Mouse (Mus musculus) layer of hippocampus, adult 8-10 months (tissue): ENCODE data around the gene Smarcb1. TPM values are rescaled to one million over a fixed set of nuclear protein-coding genes. Genes with fewer than 3 reads are reported as not detected.

Experiments used
- DNase-seq, 2 experiments: peaks; one replicate each; pipeline ENCODE4 v3.0.0; 2022; ENCODE audit warnings: low spot score in 2 of 2
- total RNA-seq, 4 experiments: library from RNA; stranded (reverse); gene quantifications; 2 replicates each; pipeline ENCODE4 v1.2.4; 2022

The Smarcb1 gene
- total RNA-seq, 4 experiments from 2014 or later: 80.7 to 83.2 (median 82.5) TPM

DNA sequence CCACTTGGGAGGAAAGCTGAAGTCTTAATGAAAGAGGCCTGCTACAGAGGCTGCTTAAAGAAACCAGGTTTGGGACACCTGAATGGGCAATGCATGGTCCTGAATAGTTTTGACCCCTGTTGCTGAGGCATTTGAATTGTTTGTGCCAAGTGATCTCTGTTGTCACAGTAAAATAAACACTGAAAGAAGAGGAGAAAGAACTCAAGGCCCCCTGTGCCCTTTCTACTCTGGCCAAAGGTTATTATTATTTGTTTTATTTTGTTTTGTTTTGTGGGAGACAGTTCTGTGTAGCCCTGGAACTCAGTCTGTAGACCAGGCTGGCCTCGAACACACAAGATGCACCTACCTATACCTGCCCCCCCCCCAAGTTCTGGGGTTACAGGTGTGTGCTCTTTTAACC is 13.6 kb upstream of the Smarcb1 start:
- no peak for DNase-seq

DNA sequence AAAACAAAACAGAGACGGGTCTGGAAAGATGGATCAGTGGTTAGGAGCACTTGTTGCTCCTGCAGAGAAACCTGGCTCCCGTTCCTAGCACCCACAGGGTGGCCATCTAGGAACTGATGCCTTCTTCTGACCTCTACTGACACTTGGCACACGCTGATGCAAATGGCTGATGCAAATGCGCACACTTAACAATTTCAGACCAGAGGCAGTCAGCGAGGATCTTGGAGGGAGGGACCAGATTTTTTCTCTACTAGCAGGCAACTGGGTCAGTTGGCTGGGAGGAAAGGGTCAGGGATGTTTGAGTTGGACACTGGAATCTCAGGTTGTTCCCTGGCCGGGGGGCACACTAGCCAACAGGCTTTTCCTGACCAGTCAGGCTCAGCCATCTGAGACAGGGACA is 11.5 kb upstream of the Smarcb1 start, which contains the start of gene Chchd10:
Chchd10 (plus strand) TSS at position 240 of the 400 bp plus-strand sequence.
- no peak for DNase-seq

DNA sequence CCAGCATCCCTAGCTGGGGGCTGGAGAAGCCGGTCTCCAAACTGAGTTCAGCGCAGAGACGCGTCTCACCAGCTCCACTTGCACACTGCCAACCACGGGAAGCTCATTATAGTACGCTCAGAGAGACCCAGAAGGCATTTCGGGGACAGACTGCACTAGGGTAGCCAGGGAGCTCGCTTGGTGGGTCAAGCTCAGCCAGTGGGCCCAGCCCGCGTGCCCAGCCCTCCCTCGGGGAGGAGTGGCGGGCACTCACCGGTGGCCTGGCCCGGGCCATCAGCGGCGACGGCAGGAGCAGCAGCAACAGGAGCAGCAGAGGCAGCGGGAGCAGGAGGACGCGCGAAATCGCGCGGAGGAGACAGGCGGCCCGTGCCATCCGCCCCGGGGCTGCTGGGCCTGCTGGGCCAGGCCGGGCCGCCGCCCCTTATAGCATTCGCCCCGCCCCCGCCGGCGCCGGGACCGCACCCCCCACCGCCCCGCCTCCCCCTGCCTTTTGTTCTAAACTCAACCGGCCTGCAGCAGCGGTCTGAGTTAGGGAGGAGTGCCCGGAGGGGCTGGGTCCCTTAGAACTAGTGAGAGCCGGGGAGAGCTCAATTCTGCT is 10.8 kb upstream of the Smarcb1 start:
- no peak for DNase-seq

DNA sequence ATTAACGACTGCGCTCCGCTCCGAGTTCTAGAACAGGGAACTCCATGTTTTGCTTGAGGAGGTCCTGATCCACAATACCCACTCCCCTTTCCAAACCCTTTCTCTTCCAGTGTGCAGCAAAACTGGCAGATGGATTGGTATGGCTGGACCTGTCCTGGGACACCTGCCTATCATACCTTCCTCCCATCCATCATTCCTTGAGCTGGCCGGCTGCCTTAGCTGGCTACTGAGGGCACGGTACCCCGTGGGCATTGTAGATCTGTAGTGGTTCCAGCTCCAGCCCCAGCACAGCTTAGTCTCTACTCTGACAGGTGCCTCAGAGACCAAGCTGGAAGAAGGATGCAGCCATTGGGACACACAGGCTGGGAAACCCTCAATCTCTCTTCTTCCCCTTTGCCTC is 9.9 kb upstream of the Smarcb1 start:
- no peak for DNase-seq

DNA sequence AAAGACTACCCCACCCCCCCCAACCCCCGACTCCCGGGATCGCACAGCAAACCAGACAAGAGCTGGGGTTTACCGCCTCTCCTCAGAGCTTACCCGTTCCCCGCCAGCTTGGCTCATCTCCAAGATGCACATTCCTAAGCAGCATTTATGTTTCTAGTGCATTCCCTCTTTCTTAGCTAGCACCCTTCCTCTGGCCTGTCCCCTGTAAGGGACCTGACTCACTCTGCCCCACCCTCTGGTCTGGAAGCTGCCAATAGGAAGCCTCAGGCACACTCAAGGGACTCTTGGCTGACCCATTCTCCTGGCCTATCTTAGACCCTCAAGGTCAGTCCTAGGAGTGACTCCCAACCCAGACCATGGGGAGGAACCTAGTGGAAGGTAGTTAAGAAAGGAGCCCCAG is 8.9 kb upstream of the Smarcb1 start:
- no peak for DNase-seq

DNA sequence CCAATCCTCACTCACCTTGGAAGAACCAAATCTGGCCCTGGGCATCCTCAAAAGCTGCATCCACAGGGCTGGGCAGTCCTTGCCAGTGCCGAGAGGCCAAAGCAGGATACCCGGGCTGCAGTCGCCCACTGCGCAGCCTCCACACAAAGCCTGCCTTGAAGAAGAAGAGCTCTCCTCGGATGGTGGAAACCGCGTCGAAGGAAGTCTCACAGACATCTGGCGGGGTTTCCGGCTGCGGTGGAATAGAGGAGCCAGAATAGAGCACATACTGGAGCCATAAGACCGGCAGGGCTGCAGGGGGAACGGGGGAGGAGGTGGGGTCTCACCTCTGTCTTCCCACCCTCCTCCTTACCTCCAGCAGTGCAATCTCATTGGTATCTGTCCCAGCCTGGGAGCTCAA is 5.0 kb upstream of the Smarcb1 start:
- DNase-seq: no peak

DNA sequence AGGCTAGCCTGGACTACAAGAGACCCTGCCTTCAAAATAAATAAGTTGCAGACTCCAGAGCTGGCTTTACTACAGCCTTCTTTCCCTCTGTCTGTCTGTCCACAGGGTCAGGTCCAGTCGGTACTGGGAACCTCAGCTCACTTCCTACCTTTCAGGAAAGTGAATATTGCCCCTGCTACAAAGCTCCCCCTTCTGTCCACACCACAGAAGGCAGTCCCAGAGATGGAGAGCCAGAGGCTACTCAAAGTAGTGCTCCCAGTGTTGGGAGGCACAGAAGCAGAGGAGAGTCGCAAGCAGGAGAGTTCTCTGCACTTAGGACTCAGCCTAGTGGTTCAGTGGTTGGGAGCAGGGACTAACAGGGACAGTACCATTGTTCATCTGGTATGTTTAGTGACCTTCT is 2.9 kb upstream of the Smarcb1 start:
- DNase-seq: no peak

DNA sequence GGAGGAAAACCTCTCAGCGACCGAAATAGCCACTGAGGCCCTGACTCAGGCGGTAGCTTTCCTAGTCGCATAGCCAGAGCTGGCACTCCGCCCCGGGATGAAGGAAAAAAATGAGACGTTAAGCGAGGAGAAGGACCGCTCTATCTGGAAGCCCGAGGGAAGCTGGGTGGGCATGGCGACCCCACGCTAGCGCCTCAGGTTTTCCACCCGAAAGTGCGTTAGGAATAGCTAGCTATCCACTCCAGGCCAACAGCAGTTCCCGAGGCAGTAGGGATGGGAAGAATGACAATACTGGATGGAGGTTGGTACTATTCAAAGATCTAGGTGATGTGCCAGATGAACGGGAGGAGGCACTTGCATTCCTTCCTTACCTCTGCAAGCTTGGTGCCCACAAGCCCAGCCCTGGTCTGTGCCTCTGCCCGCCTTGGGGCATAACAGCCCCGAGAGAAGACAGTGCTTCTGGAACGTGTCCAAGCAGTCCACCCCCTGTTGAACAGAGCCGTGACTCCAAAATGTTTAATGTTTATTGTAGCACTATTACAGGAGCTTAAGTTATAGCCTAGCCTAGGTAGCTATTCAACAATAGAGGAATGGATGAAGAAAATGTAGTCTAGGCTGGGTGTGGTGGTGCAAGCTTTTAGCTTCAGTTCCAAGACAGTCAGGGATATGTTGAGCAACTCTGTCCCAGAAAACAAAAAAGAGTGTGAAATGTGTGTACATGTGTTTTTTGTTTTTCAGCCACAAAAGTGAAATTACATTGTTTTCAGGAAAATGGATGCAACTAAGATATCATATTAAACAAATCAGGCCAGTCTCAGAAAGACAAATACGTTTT is 526 bp upstream of the Smarcb1 start:
- no peak for DNase-seq

DNA sequence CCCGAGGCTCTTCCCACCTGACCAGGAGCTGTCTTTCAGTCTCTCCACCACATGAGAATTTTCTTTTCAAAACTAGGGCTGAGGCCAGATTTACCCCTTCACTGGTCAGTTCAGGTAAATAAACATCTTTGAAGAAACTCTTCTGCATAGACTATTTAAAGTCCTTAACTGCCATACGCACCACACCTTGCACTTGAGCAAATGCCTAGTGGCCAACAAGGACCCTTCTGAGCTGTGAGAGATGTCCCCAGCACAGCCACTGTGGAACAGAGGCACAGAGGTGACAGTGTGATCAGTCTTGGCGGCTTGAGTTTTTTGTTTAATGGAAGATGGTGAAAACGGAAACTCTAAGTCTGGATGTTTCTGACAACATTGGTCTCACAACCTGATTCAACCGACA is 2.4 kb downstream of the Smarcb1 start:
- no peak for DNase-seq

DNA sequence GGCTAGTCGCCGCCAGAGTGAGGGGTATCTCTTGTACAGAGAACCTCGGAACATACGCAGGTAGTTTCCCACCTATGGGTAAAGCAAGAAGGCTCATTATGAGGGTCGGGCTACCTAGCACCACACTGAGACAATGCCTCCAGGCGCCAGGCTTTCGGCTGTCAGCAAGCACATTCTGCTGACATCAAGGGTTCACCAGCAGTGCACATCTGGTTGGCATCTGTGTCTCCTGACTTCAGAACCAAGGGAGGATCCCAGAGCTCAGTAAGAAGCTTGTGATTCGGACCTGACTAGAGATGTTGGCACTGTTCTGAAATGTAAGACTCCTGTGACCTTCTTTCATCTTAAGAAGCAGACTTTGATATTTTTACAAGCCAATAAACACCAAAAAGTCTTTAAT is 4.6 kb downstream of the Smarcb1 start:
- no peak for DNase-seq

DNA sequence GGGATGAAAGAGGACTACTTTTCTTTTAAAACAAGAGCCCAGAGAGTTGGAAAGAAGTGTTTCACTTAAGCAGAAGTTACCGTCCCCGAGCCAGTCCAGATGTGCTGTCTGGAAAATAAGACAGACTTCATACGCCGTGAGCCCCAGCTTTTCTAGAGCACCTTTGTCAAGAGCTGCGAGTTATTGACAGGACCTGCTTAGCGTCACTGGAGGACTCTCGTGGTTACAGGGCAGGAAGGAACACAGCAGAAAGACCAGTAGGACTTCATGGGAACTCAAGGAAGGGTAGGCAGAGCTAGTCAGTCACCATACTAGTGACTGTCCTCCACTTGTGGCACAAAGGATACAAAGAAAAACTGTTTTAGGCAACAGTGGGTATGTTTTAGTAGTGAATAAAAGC is 5.9 kb downstream of the Smarcb1 start:
- DNase-seq: no peak

DNA sequence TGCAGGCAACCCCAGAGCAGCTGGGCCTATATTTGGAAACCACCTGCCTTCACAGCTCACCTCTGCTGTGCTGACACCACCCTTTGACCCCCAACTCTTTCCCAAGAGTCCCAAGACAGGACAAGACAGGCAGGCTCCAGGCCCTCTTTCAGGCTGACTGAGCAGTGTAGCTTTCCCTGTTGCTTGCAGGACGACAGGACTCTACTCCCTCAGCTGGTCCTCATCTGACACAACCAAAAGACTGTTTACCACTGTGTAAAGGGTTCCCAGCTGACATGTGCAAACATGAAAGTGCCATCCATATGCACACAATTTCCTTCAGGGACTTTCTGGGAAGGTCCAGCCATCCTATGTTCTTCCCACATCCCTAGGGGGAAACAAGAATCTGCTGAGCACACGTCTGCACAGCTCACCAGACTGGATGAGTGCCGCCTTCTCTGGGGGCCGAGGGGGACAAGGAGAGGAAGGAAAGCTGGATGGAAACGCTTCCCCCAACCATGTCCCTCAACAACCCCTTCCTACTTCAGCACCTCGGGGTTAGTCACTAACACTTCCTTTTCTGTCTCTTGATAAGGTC is 8.3 kb downstream of the Smarcb1 start:
- DNase-seq: no peak

DNA sequence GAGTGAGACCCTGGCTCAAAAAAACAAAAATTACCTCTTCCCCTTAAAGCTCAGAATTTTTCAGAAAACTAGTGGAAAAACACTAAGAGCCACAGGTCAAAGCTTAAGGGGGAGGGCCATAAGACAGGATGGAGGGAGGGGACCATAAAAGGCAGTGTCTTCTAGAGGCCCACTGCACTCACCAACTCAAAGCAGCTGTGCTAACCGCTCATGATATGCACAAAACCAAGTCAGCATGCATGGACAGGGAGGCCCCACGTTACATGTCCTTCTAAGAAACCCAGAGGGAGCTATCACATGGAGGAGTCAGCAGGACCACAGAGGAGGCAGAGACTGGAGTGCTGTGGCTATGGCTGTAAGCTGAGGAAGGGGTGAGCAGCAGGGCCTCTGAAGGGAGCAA is 10.7 kb downstream of the Smarcb1 start:
- DNase-seq: no peak

DNA sequence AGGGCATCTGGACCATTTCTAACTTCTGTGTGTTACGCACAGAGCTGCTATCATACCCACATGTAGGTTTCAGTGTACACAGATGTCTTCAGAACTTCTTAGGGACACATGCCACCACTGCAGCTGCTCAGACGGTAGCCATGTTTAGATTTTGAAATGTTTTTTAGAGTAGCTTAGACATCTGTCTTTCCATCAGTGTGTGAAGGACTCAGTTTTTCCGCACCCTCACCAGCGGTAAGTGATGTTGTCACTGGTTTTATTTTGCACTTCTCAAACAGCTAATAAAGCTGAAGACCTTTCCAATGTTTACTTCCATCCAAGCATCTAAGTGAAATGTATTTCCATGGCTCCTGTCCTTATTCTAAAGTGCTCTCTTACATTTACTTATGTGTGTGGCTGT is 14.5 kb downstream of the Smarcb1 start:
- no peak for DNase-seq

DNA sequence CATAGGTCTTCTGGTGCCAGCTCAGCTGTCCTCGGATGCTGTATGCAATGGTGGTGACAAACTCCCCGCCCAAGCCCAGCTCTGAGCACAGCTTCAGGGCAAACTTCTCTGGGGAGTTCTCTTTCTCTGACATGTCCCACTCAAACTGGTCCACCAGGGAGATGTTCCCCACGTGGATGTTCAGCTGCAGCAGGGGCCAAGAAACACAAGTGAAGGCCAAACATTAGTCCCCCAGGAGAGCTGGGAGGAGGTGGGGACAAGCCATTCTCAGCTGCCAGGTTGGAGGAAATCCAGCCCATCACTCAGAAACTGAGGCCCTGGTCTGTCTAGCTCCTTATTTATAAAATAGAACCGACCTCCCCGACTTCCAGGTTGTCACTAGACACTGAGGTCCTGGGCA is 17.0 kb downstream of the Smarcb1 start:
- DNase-seq: no peak

DNA sequence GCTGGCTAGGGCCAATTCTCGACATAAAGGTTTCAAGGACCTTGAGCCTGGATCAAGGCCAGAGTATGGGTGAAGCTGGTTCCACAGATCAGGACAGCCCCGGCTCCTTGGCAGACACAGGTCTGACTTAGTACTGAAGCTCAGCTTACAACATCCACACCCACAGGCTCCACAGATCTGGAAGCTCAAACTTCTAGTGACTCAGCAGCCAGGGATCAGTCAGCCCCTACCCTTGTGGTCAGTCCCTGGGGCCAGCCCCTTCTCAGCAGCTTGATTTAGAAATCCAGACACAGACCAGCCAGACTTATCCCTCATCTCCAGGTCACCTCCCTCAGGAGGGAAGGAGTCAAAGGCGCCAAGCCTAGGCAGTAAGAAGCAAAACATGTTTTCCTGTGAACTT is 22.6 kb downstream of the Smarcb1 start:
- DNase-seq: no peak

DNA sequence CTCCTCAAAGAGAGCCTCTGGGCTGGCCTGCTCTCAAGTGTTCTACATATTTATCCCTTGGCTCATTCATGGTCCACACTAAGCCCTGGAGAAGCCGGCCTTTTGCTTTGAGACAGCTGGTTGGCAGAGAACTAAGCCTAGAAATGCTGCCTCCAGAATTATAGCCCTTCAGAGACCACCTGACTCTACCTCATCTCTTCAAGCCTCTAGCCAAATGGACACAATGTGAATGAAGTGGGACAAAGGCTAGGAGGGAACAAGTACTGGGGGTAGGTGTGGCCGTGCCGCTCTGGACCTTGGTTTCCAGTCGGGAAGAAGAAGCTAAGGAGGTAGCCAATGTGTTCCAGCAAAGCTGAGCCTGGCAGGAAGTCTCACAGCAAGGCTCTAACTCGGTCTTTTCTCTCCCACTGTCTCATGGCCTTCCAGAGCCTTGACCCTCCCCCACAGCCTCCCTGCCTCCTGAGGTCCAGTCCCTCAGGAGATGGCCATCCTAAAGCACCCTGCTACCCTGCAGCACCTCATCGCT is 23.3 kb downstream of the Smarcb1 start:
- no peak for DNase-seq

DNA sequence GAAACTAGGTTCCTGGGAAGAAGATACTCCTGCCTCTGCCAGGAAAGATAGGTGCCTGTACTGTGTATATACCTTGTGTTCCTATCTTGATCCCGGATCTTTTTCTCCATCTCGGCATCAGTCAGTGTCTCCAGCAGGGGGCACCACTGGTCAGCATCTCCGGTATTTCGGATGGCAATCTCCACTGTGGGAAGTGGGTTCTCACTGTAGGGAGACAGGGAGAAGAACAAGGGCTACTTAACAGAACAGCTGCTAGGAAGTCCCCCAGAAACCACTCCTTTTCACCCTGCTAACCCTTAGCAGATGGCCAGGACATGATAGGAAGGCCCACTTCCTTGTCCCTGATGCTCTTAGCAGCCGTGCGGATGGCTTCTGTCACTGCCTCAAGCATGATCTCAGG is 24.0 kb downstream of the Smarcb1 start:
- DNase-seq: peak in 1 of 2 experiments; percentile 74

DNA sequence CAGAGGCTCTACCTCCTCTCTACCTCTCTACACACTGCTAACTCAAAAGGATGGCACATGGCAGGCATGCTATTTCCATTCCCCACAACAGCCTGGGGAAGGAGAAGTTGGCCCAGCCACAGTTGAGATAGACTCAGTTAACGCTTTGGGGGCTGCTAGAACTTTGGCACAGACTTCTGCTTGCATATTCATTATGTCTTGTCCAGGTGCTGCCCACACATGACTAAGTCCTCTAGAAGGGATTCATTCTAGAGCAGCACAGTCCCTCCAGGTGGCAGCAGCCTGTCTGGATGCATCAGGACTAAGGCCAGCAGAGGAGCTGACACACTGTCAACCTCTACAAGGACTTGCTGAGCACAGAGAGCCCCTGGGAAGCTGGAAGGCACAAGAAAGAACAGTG is 25.2 kb downstream of the Smarcb1 start:
- DNase-seq: peak in 1 of 2 experiments; percentile 37

DNA sequence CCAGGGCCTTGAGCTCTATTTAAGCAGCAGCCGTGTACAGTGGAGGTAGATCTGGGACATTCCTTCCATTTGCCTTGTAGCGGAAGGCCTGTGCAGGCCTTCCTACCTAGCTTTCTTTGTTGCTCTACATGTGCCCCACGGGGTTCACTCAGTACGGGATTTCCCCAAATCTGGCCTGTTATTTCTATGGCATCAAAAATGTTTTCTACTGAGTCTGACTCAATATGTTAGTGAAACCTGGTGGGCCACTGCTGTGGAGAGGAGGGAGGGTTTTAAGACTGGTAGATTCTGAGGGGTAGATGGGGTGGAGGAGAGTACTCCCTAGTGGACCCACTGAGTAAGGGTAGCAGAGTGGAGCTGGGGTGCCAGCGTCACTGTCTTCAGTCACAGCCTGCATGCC is 25.7 kb downstream of the Smarcb1 start:
- no peak for DNase-seq

DNA sequence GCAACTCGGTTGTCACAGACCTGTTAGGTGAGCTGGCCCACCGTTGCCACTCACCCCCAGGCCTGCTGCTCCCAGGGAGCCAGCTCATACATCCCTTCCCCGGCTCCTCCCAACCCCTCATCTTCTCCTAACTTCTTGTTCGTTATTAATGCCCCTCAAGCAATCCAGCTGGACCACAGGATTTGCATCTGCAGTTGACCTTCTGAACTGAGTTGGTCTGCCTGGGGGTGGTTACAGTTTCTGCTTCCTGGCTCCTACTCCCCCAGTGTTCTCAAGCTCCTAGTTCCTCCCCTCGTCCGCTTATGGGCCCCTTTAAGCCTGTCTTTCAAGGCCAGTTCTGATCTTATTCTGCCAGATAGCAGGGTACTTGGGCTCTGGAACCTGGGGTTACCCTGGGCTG is 26.8 kb downstream of the Smarcb1 start:
- DNase-seq: no peak

DNA sequence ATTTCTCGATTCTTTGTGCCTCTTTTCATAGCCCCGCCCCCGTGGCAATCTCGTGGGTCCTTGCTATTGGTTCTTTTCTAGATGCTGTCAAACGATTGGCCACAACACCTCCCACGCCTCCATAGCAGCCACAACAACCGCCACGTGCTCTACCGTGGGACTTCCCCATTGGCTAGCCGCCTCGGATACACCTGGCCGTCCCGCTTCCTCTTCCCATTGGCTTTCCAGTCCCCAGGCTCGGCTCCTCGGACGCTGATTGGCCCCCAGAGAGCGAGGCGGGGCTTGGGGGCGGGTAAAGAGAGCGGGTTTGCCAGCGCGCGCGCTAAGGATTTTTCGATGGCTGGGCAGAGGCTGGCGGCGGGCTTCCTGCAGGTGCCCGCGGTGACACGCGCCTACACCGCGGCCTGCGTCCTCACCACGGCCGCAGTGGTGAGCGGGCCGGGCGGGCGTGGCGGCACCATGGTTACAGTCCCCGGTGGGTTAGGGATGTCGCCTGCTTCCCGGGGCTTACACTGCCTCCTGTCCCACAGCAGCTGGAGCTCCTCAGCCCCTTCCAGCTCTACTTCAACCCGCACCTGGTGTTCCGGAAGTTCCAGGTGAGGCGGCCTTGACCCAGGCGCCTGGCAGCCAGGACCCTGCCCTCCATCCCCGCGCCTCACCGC is 28.2 kb downstream of the Smarcb1 start, which contains the start of gene Derl3:
Derl3 (plus strand) TSS at position 325 of the 662 bp plus-strand sequence.
- peak; percentile 97 to 98 for DNase-seq
